Mouse (Mus musculus) lung, adult 2 months (tissue): ENCODE results near the gene Sufu. TPM values are rescaled to one million over a fixed set of nuclear protein-coding genes. Genes with fewer than 3 reads are reported as not detected.
A peak's percentile ranks its signal among the peaks of the same experiment; 100 is the strongest.

Source experiments
- DNase-seq: peaks from one replicate; pipeline ENCODE4 v3.0.0; 2022
- H3K4me1 ChIP-seq: fragments of 200-500 bp; 2 replicates; pipeline ENCODE4 v1.6.1; 2011; ENCODE audit warnings: low read length; ENCODE audit not compliant: control insufficient read depth, insufficient read depth
- H3K4me3 ChIP-seq: fragments of 200-500 bp; replicated peaks from 2 replicates; pipeline ENCODE3; 2011; ENCODE audit warnings: low read depth, mild to moderate bottlenecking, control low read depth, low read length; ENCODE audit errors: extremely low read depth
- CTCF ChIP-seq: fragments of 200-500 bp; IDR thresholded peaks from 2 replicates; pipeline ENCODE4 v1.5.1; 2011; ENCODE audit warnings: mild to moderate bottlenecking, low read length, control low read depth; ENCODE audit not compliant: insufficient read depth
- POLR2A ChIP-seq: fragments of 200-500 bp; IDR thresholded peaks from 2 replicates; pipeline ENCODE4 v1.6.1; 2011; ENCODE audit warnings: low read depth, mild to moderate bottlenecking, control low read depth, low read length, borderline replicate concordance; ENCODE audit errors: extremely low read depth
- WGBS: fragments of 180-500 bp; shearing (Covaris S2); methylation state at CpG from one replicate; pipeline ENCODE4 v1.1.7; 2018; 5-methylcytosine and 5-hydroxymethylcytosine counted together
- polyA plus RNA-seq: library from polyadenylated mRNA; depleted of rRNA; stranded (reverse); fragments of >200 nt; gene quantifications from 2 replicates; pipeline ENCODE4 v1.2.3, GENCODE M21; 2012; rRNA removed

Gene Sufu
- polyA plus RNA-seq, 1 experiment: 17.5 TPM

- peak; percentile 43 for DNase-seq
- peaks cover 27% of the 10 kb centered on the region for H3K4me1 ChIP-seq
- no peak for TF ChIP-seq CTCF
- no peak for TF ChIP-seq POLR2A
- H3K4me3 ChIP-seq: no peak overlapping the region
- 38% methylated on average over 16 of the region's 16 CpGs for WGBS
These were observed 134.7 kb downstream of the Sufu start for GRCm38 (mm10) chr19:46531071-46532030.

DNA sequence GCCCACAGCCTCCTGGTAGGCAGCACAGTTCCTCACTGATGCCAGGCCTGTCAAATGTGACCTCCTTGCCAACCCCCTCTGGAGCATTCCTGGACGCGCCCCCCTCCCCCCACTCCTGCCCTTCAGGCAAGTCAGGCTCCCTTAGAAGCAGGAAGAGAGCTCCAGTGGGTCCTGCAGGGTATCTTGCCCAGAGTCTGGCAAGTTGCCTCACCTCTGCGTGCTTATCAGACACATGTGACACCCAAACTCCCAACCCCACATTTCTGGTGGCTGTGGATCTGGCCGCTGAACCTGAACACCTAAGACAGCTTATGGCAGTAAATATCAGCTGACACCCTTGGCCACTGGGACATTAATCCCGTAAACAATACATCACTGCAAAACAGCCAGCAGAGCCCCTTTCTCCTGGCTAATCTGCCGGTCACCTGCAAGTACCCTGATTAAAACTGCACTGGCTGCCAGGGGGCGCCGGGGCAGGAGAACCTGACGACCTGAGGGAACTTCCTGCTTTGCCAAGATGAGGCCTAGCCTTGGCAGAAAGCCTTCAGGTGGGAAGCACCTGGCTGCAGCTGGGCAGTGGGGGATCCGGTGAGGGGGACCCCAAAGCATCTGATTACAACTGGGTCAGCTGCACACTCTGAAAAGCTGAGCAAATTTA lies 135.5 kb downstream of the Sufu start:
- TF ChIP-seq POLR2A (no peak), CTCF (no peak)
- peak; percentile 40 for DNase-seq
- WGBS: 28% methylated on average over 10 of the region's 10 CpGs
- Histone ChIP-seq H3K4me3 (no peak overlapping the region), H3K4me1 (peaks cover 27% of the 10 kb centered on the region)

DNA sequence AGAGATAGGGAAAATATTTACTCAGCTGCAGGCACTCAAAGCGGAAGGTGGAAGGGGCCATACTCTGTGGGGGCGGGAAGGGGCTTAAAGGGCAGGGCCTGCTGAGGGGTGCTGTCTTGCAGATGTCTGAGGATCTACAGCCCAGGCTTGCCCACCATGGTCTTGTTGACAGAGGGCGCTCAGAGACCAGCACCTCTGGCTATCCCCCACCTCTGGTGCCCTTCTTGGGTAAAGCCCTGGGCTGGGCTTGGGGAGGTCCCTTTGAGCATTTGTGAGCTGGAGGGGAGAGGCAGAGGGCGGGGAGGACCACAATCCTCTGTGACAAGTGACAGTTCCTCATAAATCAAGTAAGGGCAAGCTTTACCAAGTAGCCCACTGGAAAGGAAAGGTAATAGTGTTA lies 136.4 kb downstream of the Sufu start:
- Histone ChIP-seq H3K4me3 (no peak overlapping the region), H3K4me1 (peaks cover 25% of the 10 kb centered on the region)
- WGBS: 73% methylated on average over 4 of the region's 4 CpGs
- no peak for DNase-seq
- no peak for TF ChIP-seq POLR2A
- TF ChIP-seq CTCF: no peak

GRCm38 (mm10) chr19:46533525-46533924 lies 136.8 kb downstream of the Sufu start:
- H3K4me1 ChIP-seq: peaks cover 24% of the 10 kb centered on the region
- WGBS: 82% methylated on average over 5 of the region's 5 CpGs
- no peak for DNase-seq
- TF ChIP-seq CTCF (no peak), POLR2A (no peak)
- H3K4me3 ChIP-seq: no peak overlapping the region

- TF ChIP-seq CTCF (no peak), POLR2A (no peak)
These were observed 137.9 kb downstream of the Sufu start for GRCm38 (mm10) chr19:46534542-46535098.

GRCm38 (mm10) chr19:46537357-46537756 lies 140.7 kb downstream of the Sufu start:
- WGBS: 93% methylated on average over 9 of the region's 9 CpGs
- Histone ChIP-seq H3K4me1 (no peaks in the 10 kb centered on the region), H3K4me3 (no peak overlapping the region)
- DNase-seq: no peak
- TF ChIP-seq POLR2A (no peak), CTCF (no peak)

More at GRCm38 (mm10) chr19:46534542-46535098, 137.9 kb downstream of the Sufu start:
- H3K4me3 ChIP-seq: no peak overlapping the region
- DNase-seq: no peak
- WGBS: 75% methylated on average over 6 of the region's 6 CpGs
- peaks cover 14% of the 10 kb centered on the region for H3K4me1 ChIP-seq

DNA sequence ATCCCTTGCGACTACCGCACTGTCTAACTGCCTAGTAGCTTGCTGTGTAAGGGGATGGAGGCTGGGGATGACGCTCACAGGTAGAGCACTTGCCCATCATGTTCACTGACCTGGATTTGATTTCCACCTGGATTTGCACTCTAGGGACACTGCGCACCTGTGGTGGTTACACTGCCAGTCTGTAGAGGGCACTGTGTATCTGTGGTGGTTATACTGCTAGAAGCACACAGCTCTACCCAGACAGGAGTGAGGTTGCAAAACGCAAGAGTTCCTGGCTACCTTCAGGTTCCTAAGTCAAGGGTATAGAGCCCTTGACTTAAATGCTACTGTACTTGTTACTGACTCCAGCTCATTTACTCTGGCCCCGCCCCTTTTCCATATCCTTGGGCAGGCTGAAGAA lies 141.5 kb downstream of the Sufu start:
- DNase-seq: no peak
- H3K4me1 ChIP-seq: no peaks in the 10 kb centered on the region
- TF ChIP-seq CTCF (peak; percentile 60), POLR2A (no peak)
- WGBS: 86% methylated on average over 6 of the region's 6 CpGs
- H3K4me3 ChIP-seq: no peak overlapping the region

Other genes starting within 250 kb of the Sufu start
- 0.86 TPM in 1 of 2 replicates, not detected in the other for gene Pitx3, start 248.6 kb upstream of the Sufu start, polyA plus RNA-seq
- 80.6 and 94.9 TPM in 2 replicates for gene Gbf1, start 244.4 kb upstream of the Sufu start, polyA plus RNA-seq
- 56.5 and 60.6 TPM in 2 replicates for gene Nfkb2, start 92.6 kb upstream of the Sufu start, polyA plus RNA-seq
- gene Psd, start 69.7 kb upstream of the Sufu start, polyA plus RNA-seq: 2.3 and 2.4 TPM in 2 replicates
- gene Fbxl15, start 68.7 kb upstream of the Sufu start, polyA plus RNA-seq: 10.7 and 15.5 TPM in 2 replicates
- gene Cuedc2, start 58.2 kb upstream of the Sufu start, polyA plus RNA-seq: 47.1 and 53.9 TPM in 2 replicates
- gene Mfsd13a, start 55.8 kb upstream of the Sufu start, polyA plus RNA-seq: 26.5 and 27.1 TPM in 2 replicates
- 6.8 and 10.1 TPM in 2 replicates for gene 2310034G01Rik, start 46.6 kb upstream of the Sufu start, polyA plus RNA-seq
- gene Actr1a, start 1.1 kb upstream of the Sufu start, polyA plus RNA-seq: 85.4 and 112 TPM in 2 replicates
- gene Trim8, start 104.8 kb downstream of the Sufu start, polyA plus RNA-seq: 87.2 and 115 TPM in 2 replicates
- gene Arl3, start 176.3 kb downstream of the Sufu start, polyA plus RNA-seq: 21.5 and 27.1 TPM in 2 replicates
- 3.8 and 6.5 TPM in 2 replicates for gene Sfxn2, start 176.5 kb downstream of the Sufu start, polyA plus RNA-seq
- 47.3 and 54.3 TPM in 2 replicates for gene Wbp1l, start 202.2 kb downstream of the Sufu start, polyA plus RNA-seq